Mouse (Mus musculus): Measurements from ENCODE around the gene Cfap46. TPM values are rescaled to one million over a fixed set of nuclear protein-coding genes. Genes with fewer than 3 reads are reported as not detected.

Gene Cfap46
- 0.05 TPM in 1 of 2 replicates, not detected in the other for polyA plus RNA-seq (2015; fragmentation: Nextera tagmentation; extraction: Ambion mirVana)

- WGBS: 1% methylated on average over 31 of the region's 31 CpGs
- Histone ChIP-seq H3K4me1 (ENCODE audit: insufficient read depth, low read length) (no peaks in the 10 kb centered on the region), H3K9ac (replicated peaks; ENCODE audit: low read length) (peak within 1 kb of the TSS; percentile 47), H3K36me3 (ENCODE audit: insufficient read depth, low read length) (no peaks in the 10 kb centered on the region), H3K9me3 (ENCODE audit: low read length) (no peaks in the 10 kb centered on the region), H3K4me2 (replicated peaks; ENCODE audit: low read depth, low read length) (peak within 1 kb of the TSS; percentile 94), H3K27ac (ENCODE audit: low read length) (peak within 1 kb of the TSS; percentile 58), H3K27me3 (ENCODE audit: insufficient read depth, low read length) (0 out of 2 replicates have a peak, but pooled peaks cover 3% of the 10 kb centered on the region), H3K4me3 (ENCODE audit: low read length) (peak within 1 kb of the TSS; percentile 62)
- peak; percentile 95 for ATAC-seq (ENCODE audit: low FRiP score, low TSS enrichment)
Measured at GRCm38 (mm10) chr7:139683706-139684552, at the start of gene Cfap46. TSS of gene Cfap46 (minus strand) at chr7:139683817.

DNA sequence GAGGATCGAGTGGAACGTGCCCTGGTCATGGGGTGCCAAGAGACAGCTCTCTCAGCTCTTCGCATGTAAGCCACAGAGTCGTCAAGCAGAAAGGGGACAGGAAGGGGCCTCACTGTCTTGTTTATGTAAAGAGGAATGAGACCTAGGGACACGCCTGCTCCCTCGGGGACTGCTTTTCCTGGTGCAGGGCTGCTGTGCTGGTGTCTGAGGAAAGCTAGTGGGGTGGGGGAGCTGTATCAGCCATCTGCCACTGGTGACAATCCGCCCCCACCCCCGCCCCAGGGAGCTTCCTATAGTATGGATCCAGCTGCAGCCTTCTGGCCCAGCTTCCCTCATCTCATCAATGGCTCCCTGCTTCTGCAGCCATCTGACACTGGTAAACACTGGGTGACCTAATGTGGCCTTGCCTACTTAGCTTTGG lies 47.7 kb upstream of the Cfap46 start:
- Histone ChIP-seq H3K27ac (ENCODE audit: low read length) (peak overlapping the region; percentile 46; the same call in 1 of the 2 replicates), H3K4me1 (ENCODE audit: insufficient read depth, low read length) (peaks cover 11% of the 10 kb centered on the region), H3K4me2 (replicated peaks; ENCODE audit: low read depth, low read length) (no peak overlapping the region), H3K4me3 (ENCODE audit: low read length) (no peak overlapping the region), H3K27me3 (ENCODE audit: insufficient read depth, low read length) (no peaks in the 10 kb centered on the region), H3K9ac (replicated peaks; ENCODE audit: low read length) (no peak overlapping the region), H3K9me3 (ENCODE audit: low read length) (no peaks in the 10 kb centered on the region), H3K36me3 (ENCODE audit: insufficient read depth, low read length) (no peaks in the 10 kb centered on the region)
- WGBS: 12% methylated on average over 8 of the region's 8 CpGs
- ATAC-seq (ENCODE audit: low FRiP score, low TSS enrichment): peak; percentile 49; the same call in 1 of the 2 replicates

GRCm38 (mm10) chr7:139727072-139727471 lies 43.5 kb upstream of the Cfap46 start:
- 66% methylated on average over 3 of the region's 3 CpGs for WGBS
- no peak overlapping the region for H3K27ac ChIP-seq (ENCODE audit: low read length)
- H3K9ac ChIP-seq (replicated peaks; ENCODE audit: low read length): no peak overlapping the region
- H3K4me1 ChIP-seq (ENCODE audit: insufficient read depth, low read length): peaks cover 11% of the 10 kb centered on the region
- H3K27me3 ChIP-seq (ENCODE audit: insufficient read depth, low read length): no peaks in the 10 kb centered on the region
- no peaks in the 10 kb centered on the region for H3K36me3 ChIP-seq (ENCODE audit: insufficient read depth, low read length)
- no peak overlapping the region for H3K4me2 ChIP-seq (replicated peaks; ENCODE audit: low read depth, low read length)
- H3K4me3 ChIP-seq (ENCODE audit: low read length): no peak overlapping the region
- ATAC-seq (ENCODE audit: low FRiP score, low TSS enrichment): no peak
- no peaks in the 10 kb centered on the region for H3K9me3 ChIP-seq (ENCODE audit: low read length)

DNA sequence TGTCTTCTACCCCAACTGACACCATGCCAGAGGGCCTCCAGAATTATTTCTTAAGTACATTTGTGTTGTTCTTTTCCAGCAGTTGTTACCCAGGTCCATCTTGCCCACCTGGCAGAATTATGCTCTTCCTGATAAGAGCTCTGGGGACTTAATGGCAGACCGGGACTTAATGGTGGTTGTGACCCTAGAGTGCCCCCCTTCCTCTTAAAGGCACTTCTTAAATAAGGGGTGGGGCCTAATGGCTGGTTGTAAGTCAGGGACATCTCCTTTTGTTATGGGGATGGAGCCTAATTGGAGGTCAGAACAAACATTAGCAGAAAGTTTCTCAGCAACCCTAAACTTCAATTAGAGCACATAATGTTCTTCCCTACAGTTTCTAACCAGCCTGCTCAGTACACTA lies 42.0 kb upstream of the Cfap46 start:
- no peaks in the 10 kb centered on the region for H3K4me1 ChIP-seq (ENCODE audit: insufficient read depth, low read length)
- H3K27me3 ChIP-seq (ENCODE audit: insufficient read depth, low read length): no peaks in the 10 kb centered on the region
- no peak overlapping the region for H3K27ac ChIP-seq (ENCODE audit: low read length)
- no peak overlapping the region for H3K9ac ChIP-seq (replicated peaks; ENCODE audit: low read length)
- no peak for ATAC-seq (ENCODE audit: low FRiP score, low TSS enrichment)
- H3K9me3 ChIP-seq (ENCODE audit: low read length): no peaks in the 10 kb centered on the region
- no peak overlapping the region for H3K4me2 ChIP-seq (replicated peaks; ENCODE audit: low read depth, low read length)
- WGBS: 29% methylated on average over 1 of the region's 1 CpGs
- H3K36me3 ChIP-seq (ENCODE audit: insufficient read depth, low read length): no peaks in the 10 kb centered on the region
- no peak overlapping the region for H3K4me3 ChIP-seq (ENCODE audit: low read length)

GRCm38 (mm10) chr7:139723986-139724385 lies 40.4 kb upstream of the Cfap46 start:
- Histone ChIP-seq H3K4me1 (ENCODE audit: insufficient read depth, low read length) (no peaks in the 10 kb centered on the region), H3K4me3 (ENCODE audit: low read length) (no peak overlapping the region), H3K4me2 (replicated peaks; ENCODE audit: low read depth, low read length) (no peak overlapping the region), H3K27me3 (ENCODE audit: insufficient read depth, low read length) (no peaks in the 10 kb centered on the region), H3K9ac (replicated peaks; ENCODE audit: low read length) (no peak overlapping the region), H3K36me3 (ENCODE audit: insufficient read depth, low read length) (no peaks in the 10 kb centered on the region), H3K9me3 (ENCODE audit: low read length) (no peaks in the 10 kb centered on the region), H3K27ac (ENCODE audit: low read length) (no peak overlapping the region)
- ATAC-seq (ENCODE audit: low FRiP score, low TSS enrichment): no peak
- 80% methylated on average over 4 of the region's 4 CpGs for WGBS

DNA sequence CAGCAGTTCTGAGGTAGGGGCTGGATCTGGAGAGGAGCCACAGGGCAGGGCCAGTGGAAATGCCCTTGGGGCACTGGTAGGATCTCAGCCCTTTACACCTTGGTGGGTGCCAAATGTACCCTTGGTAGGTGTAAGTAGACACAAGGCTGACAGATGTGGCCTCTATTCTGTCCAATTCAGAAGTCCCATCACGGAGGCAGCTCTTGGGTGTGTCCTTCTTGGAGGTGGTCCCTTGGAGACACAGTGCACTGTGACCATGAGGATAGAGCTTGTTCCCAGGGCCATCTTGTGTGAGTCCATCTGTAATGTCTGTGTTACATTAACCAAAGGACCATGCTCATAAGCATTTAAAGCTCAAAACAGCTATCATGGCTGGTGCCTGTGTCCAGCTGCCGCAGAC lies 37.6 kb upstream of the Cfap46 start:
- no peak overlapping the region for H3K4me2 ChIP-seq (replicated peaks; ENCODE audit: low read depth, low read length)
- no peaks in the 10 kb centered on the region for H3K9me3 ChIP-seq (ENCODE audit: low read length)
- no peak overlapping the region for H3K27ac ChIP-seq (ENCODE audit: low read length)
- H3K9ac ChIP-seq (replicated peaks; ENCODE audit: low read length): no peak overlapping the region
- no peaks in the 10 kb centered on the region for H3K36me3 ChIP-seq (ENCODE audit: insufficient read depth, low read length)
- no peaks in the 10 kb centered on the region for H3K27me3 ChIP-seq (ENCODE audit: insufficient read depth, low read length)
- WGBS: 93% methylated on average over 2 of the region's 2 CpGs
- no peak for ATAC-seq (ENCODE audit: low FRiP score, low TSS enrichment)
- H3K4me3 ChIP-seq (ENCODE audit: low read length): no peak overlapping the region
- H3K4me1 ChIP-seq (ENCODE audit: insufficient read depth, low read length): no peaks in the 10 kb centered on the region

GRCm38 (mm10) chr7:139717781-139718180 lies 34.2 kb upstream of the Cfap46 start:
- no peaks in the 10 kb centered on the region for H3K27me3 ChIP-seq (ENCODE audit: insufficient read depth, low read length)
- no peaks in the 10 kb centered on the region for H3K36me3 ChIP-seq (ENCODE audit: insufficient read depth, low read length)
- H3K9me3 ChIP-seq (ENCODE audit: low read length): no peaks in the 10 kb centered on the region
- no peak overlapping the region for H3K4me2 ChIP-seq (replicated peaks; ENCODE audit: low read depth, low read length)
- no peak overlapping the region for H3K4me3 ChIP-seq (ENCODE audit: low read length)
- no peak for ATAC-seq (ENCODE audit: low FRiP score, low TSS enrichment)
- no peak overlapping the region for H3K9ac ChIP-seq (replicated peaks; ENCODE audit: low read length)
- WGBS: 74% methylated on average over 8 of the region's 8 CpGs
- no peaks in the 10 kb centered on the region for H3K4me1 ChIP-seq (ENCODE audit: insufficient read depth, low read length)
- no peak overlapping the region for H3K27ac ChIP-seq (ENCODE audit: low read length)

DNA sequence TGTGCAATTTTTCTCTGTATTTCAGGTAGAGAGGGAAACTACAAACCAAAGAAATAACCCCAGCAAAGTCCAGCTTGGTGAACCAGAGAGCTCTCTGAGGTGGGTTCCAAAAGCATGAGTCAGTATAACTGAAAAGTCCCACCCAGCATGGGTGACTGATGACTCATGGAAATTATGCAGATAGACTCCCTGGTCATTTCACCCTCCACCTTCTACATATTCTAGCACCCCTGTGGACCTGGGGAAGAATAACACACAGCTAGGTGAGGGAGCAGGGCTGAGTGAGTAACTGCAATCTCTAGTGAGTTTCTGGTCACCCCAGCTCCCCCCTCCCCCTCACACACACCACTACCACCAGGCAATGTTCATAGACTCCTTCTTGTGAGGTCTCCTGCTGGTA lies 28.2 kb upstream of the Cfap46 start:
- Histone ChIP-seq H3K9ac (replicated peaks; ENCODE audit: low read length) (no peak overlapping the region), H3K4me3 (ENCODE audit: low read length) (no peak overlapping the region), H3K36me3 (ENCODE audit: insufficient read depth, low read length) (no peaks in the 10 kb centered on the region), H3K9me3 (ENCODE audit: low read length) (no peaks in the 10 kb centered on the region), H3K27ac (ENCODE audit: low read length) (no peak overlapping the region), H3K27me3 (ENCODE audit: insufficient read depth, low read length) (no peaks in the 10 kb centered on the region; the same call in 1 of the 2 replicates), H3K4me2 (replicated peaks; ENCODE audit: low read depth, low read length) (no peak overlapping the region), H3K4me1 (ENCODE audit: insufficient read depth, low read length) (no peaks in the 10 kb centered on the region)
- ATAC-seq (ENCODE audit: low FRiP score, low TSS enrichment): no peak

DNA sequence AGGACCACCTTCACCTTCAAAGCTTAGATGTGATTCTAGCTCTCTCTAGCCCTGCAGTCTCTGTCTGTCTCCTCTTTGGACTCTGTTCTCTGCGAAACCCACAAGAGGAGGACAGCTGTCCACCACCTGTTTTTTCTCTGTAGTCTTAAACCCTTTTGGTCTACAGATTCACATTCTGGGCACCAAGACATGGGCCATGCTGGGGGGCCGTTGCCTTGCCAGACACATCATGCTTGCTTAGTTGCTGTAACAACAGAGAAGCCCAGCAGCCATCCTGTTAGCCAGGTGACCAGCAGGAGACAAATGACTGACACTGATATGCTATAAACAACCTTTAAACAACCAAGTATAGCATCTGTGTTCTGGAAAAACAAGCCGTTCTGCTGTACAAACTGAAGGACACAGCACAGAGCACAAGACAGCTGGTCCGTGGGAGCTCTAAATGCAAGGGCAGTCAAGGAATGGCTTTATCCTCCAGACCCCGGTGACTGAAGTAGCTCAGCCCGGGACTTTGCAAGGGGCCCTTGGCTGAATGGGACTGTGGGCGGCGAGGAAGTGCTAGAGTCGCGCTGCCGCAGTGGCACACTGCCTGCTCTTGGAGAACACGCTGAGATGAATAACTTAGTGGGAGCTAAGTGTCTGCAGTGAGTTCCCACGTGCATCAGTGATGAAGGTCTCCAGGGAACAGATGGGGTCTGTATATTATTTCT lies 22.9 kb upstream of the Cfap46 start:
- WGBS: 29% methylated on average over 13 of the region's 13 CpGs
- Histone ChIP-seq H3K9ac (replicated peaks; ENCODE audit: low read length) (no peak overlapping the region), H3K27me3 (ENCODE audit: insufficient read depth, low read length) (peaks cover 2% of the 10 kb centered on the region), H3K4me1 (ENCODE audit: insufficient read depth, low read length) (no peaks in the 10 kb centered on the region), H3K4me3 (ENCODE audit: low read length) (no peak overlapping the region), H3K36me3 (ENCODE audit: insufficient read depth, low read length) (no peaks in the 10 kb centered on the region), H3K27ac (ENCODE audit: low read length) (no peak overlapping the region), H3K4me2 (replicated peaks; ENCODE audit: low read depth, low read length) (no peak overlapping the region), H3K9me3 (ENCODE audit: low read length) (no peaks in the 10 kb centered on the region)
- ATAC-seq (ENCODE audit: low FRiP score, low TSS enrichment): no peak

DNA sequence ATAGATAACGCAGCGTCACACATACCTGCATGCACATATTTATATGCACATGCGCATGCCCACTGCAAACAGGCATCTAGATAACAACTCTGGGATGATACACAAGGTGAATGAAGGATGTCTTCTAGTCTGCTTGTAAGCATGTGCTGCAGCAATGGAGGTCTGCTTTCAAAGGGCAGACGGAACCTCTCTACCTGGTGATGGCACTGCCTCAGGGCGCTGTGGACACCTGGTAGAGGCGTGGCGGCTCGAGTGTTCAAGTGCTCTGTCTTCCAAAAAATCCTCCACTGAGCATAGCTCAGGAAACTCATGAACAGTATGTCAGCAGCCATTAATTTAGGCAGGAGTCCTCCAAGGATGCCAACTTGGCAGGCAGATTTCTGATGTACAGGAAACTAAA lies 22.2 kb upstream of the Cfap46 start:
- H3K9me3 ChIP-seq (ENCODE audit: low read length): no peaks in the 10 kb centered on the region
- no peak for ATAC-seq (ENCODE audit: low FRiP score, low TSS enrichment)
- no peaks in the 10 kb centered on the region for H3K4me1 ChIP-seq (ENCODE audit: insufficient read depth, low read length)
- no peak overlapping the region for H3K27ac ChIP-seq (ENCODE audit: low read length)
- H3K4me3 ChIP-seq (ENCODE audit: low read length): no peak overlapping the region
- no peak overlapping the region for H3K4me2 ChIP-seq (replicated peaks; ENCODE audit: low read depth, low read length)
- WGBS: 95% methylated on average over 8 of the region's 8 CpGs
- H3K27me3 ChIP-seq (ENCODE audit: insufficient read depth, low read length): peaks cover 2% of the 10 kb centered on the region
- H3K9ac ChIP-seq (replicated peaks; ENCODE audit: low read length): no peak overlapping the region
- H3K36me3 ChIP-seq (ENCODE audit: insufficient read depth, low read length): no peaks in the 10 kb centered on the region

Data from kidney, embryonic 16.5 days (tissue).